Mouse (Mus musculus): ENCODE results near the gene Fbxw4. TPM values are rescaled to one million over a fixed set of nuclear protein-coding genes. Genes with fewer than 3 reads are reported as not detected.

Fbxw4 gene
- polyA plus RNA-seq (2012; rRNA removed; ENCODE audit: low replicate concordance) = 45.4 and 60.5 TPM in 2 replicates

DNA sequence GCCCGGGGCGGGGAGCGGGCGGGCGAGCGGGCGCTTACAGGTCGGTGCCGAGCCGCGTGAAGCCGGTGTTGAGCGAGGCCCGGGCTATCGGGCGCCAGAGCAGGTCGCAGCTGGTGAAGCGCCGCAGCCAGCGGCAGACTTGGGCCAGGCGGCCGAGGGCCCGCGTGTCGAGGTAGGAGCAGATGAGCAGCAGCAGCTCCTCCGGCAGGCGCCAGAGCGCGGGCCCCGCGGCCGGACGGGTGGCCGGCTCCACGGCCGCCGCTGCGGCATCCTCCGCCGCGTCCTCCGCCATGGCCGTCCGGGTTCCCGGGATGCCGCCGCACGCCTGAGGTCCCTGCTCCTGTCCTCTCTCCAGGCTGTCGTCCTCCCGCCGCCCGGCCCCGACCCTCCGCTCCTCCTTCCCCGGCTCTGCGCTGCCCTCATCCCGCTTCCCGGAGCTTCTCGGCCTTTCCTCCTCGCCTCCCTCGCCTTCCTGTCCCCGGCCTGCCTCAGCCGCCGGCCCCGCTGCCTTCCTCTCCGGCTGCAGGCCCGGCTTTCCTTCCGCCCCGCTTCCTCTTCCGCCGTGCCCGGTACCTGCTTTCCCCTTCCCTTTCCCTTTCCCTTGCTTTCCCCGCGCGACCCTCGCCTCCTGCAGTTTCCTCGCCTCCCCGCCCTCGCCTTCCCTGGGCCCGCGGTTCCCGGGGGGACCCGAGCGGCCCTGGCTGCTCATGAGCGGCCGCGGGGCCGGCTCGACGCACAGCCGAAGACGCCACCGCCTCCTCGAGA is at the start of gene Fbxw4:
TSS of gene Fbxw4 (minus strand) at position 575 of the 765 bp plus-strand sequence.

DNA sequence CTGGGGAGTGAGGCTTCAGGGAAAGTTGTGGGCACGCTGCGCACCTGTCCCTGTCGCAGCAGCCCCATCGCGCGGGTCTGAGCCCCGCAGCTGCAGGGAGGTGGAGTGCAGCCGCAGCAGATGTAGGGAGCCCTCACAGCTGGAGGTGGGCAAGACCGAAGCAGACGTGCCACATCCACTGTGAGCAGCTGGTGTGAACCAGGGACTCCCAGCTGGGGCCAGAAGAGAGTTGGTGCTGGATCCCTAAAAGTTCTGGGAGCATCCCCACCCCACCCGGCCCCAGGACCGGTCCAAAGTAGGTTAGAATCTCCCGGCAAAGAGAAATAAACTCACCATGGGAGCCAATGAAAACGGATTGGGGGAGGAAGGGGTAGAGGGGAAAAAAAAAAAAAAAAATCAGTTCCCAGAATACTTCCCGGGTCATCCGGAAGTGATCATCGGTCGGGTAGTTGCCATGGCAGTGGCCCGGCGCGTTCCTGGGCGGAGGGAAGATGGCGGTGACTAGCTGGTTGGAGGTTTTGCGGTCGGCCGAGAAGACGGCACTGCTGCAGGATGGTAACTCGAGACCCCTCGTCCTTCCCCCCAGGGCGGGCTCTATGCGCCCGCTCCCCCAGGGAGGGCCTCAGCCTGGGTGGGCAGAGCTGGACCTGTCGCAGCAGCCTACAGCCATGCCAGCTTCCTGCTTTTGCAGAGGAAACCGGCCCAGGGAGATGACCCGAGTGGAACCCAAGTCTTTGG is 99.8 kb downstream of the Fbxw4 start, which contains the start of the genes Poll and Gm17018:
TSS of gene Poll (minus strand) at position 379 of the 738 bp plus-strand sequence.
TSS of gene Gm17018 (plus strand) at position 463 of the 738 bp plus-strand sequence.

Other genes with a start within 250 kb of the Fbxw4 start
- gene Poll, start 99.8 kb downstream of the Fbxw4 start, polyA plus RNA-seq (2012; rRNA removed; ENCODE audit: low replicate concordance) = 7.1 and 7.2 TPM in 2 replicates
- gene Gm17018, start 99.7 kb downstream of the Fbxw4 start, polyA plus RNA-seq (2012; rRNA removed; ENCODE audit: low replicate concordance) = 1.2 and 2.4 TPM in 2 replicates
- not detected in 2 replicates for gene Fgf8, start 82.6 kb upstream of the Fbxw4 start, polyA plus RNA-seq (2012; rRNA removed; ENCODE audit: low replicate concordance)
- 32.0 and 33.4 TPM in 2 replicates for gene Npm3, start 89.3 kb upstream of the Fbxw4 start, polyA plus RNA-seq (2012; rRNA removed; ENCODE audit: low replicate concordance)
- gene Mgea5, start 123.5 kb upstream of the Fbxw4 start, polyA plus RNA-seq (2012; rRNA removed; ENCODE audit: low replicate concordance) = 2.7 and 4.6 TPM in 2 replicates
- 7.7 and 13.9 TPM in 2 replicates for gene Kcnip2, start 155.7 kb upstream of the Fbxw4 start, polyA plus RNA-seq (2012; rRNA removed; ENCODE audit: low replicate concordance)

Measured in duodenum, adult 2 months (tissue).